ENCODE assay signal across 8 mouse cellular contexts in genomic region chr3:127004860-127005633, GRCm38 (mm10).
A peak's percentile ranks its signal among the peaks of the same experiment; 100 is the strongest.
DNase-seq lines count a peak whose midpoint lies in the region; ATAC-seq lines count a peak whose summit lies in the region.

No protein-coding gene starts in this region.

- H3K36me3 ChIP-seq in kidney, embryonic 16.5 days (ENCODE audit: insufficient read depth, low read length) = no peaks in the 10 kb centered on the region

- peak; percentile 9 to 50 for DNase-seq in adrenal gland, postnatal 36 days
- DNase-seq in adrenal gland, adult 8-10 months = no peak
- peak; percentile 23 for DNase-seq in retina, embryonic 14.5 days (ENCODE audit: low spot score)
- no peak for DNase-seq in retina, postnatal 1 day
- DNase-seq in yolk sac, embryonic 10.5 days (ENCODE audit: low spot score) = peak; percentile 81
- DNase-seq in lung, postnatal 36 days = no peak
- no peak for DNase-seq in layer of hippocampus, adult 9-10 months (ENCODE audit: low spot score)

- no peak overlapping the region for H3K4me2 ChIP-seq in kidney, embryonic 16.5 days (replicated peaks; ENCODE audit: low read depth, low read length)

- H3K9me3 ChIP-seq in kidney, embryonic 16.5 days (ENCODE audit: low read length) = no peaks in the 10 kb centered on the region

- ATAC-seq in kidney, embryonic 16.5 days (ENCODE audit: low FRiP score, low TSS enrichment) = peak; percentile 49; the same call in 1 of the 2 replicates

- H3K4me3 ChIP-seq in kidney, embryonic 16.5 days (ENCODE audit: low read length) = no peak overlapping the region

- no peak overlapping the region for H3K9ac ChIP-seq in kidney, embryonic 16.5 days (replicated peaks; ENCODE audit: low read length)

- no peaks in the 10 kb centered on the region for H3K4me1 ChIP-seq in kidney, embryonic 16.5 days (ENCODE audit: insufficient read depth, low read length)

- 81% methylated on average over 9 of the region's 9 CpGs for WGBS in kidney, embryonic 16.5 days

- H3K27ac ChIP-seq in kidney, embryonic 16.5 days (ENCODE audit: low read length) = no peak overlapping the region

- H3K27me3 ChIP-seq in kidney, embryonic 16.5 days (ENCODE audit: insufficient read depth, low read length) = no peaks in the 10 kb centered on the region

Comparison
In these comparisons a context has a peak if more than half of its experiments do, and no peak if none do; other contexts are left out.
1. DNase-seq: peak in adrenal gland, postnatal 36 days (2 of 2), retina, embryonic 14.5 days (single experiment) and yolk sac, embryonic 10.5 days (single experiment); none in adrenal gland, adult 8-10 months (single experiment), retina, postnatal 1 day (single experiment), lung, postnatal 36 days (single experiment) and layer of hippocampus, adult 9-10 months (single experiment).